Mouse (Mus musculus) midbrain, embryonic 12.5 days (tissue): Measurements from ENCODE around the gene Tmem252. TPM values are rescaled to one million over a fixed set of nuclear protein-coding genes. Genes with fewer than 3 reads are reported as not detected.
"Not testable (repeated sequence)": the region's sequence is repeated elsewhere in the genome, so short reads cannot be mapped to it uniquely, and the experiment has no call there.

Experiments
- ATAC-seq: fragments of 200-750 bp; cut with Nextera tagmentation; 2 replicates; pipeline ENCODE4 v1.8.0; 2017; ENCODE audit warnings: low read depth, moderate TSS enrichment, moderate library complexity; ENCODE audit not compliant: low FRiP score
- H3K27ac ChIP-seq: fragments of 300-500 bp; sonication (generic); replicated peaks from 2 replicates; pipeline ENCODE4 v1.5.1; 2016; ENCODE audit warnings: mild to moderate bottlenecking
- H3K27me3 ChIP-seq: fragments of 300-500 bp; sonication (generic); 2 replicates; pipeline ENCODE4 v1.6.1; 2016; ENCODE audit warnings: mild to moderate bottlenecking
- H3K36me3 ChIP-seq: fragments of 300-500 bp; sonication (generic); 2 replicates; pipeline ENCODE4 v1.6.1; 2016
- H3K4me1 ChIP-seq: fragments of 300-500 bp; sonication (generic); 2 replicates; pipeline ENCODE4 v1.6.1; 2016
- H3K4me2 ChIP-seq: fragments of 300-500 bp; sonication (generic); replicated peaks from 2 replicates; pipeline ENCODE4 v1.6.1; 2016; ENCODE audit warnings: mild to moderate bottlenecking, moderate library complexity
- H3K4me3 ChIP-seq: fragments of 300-500 bp; sonication (generic); 2 replicates; pipeline ENCODE4 v1.5.1; 2016; ENCODE audit warnings: mild to moderate bottlenecking
- H3K9ac ChIP-seq: fragments of 300-500 bp; sonication (generic); replicated peaks from 2 replicates; pipeline ENCODE4 v1.6.1; 2016; ENCODE audit warnings: mild to moderate bottlenecking, moderate library complexity
- H3K9me3 ChIP-seq: fragments of 300-500 bp; sonication (generic); 2 replicates; pipeline ENCODE4 v1.6.1; 2016; ENCODE audit warnings: mild to moderate bottlenecking
- WGBS: fragments of 180-500 bp; shearing (Covaris S2); methylation state at CpG from one replicate; pipeline ENCODE4 v1.1.7; 2016; 5-methylcytosine and 5-hydroxymethylcytosine counted together
- polyA plus RNA-seq: library from polyadenylated mRNA; unstranded; fragments of >200 nt; fragmentation: Nextera tagmentation; extraction: Ambion mirVana; gene quantifications from 2 replicates; pipeline ENCODE4 v1.2.1, GENCODE M21; 2016

Tmem252 gene
- polyA plus RNA-seq, 1 experiment from 2014 or later: 0.70 TPM

DNA sequence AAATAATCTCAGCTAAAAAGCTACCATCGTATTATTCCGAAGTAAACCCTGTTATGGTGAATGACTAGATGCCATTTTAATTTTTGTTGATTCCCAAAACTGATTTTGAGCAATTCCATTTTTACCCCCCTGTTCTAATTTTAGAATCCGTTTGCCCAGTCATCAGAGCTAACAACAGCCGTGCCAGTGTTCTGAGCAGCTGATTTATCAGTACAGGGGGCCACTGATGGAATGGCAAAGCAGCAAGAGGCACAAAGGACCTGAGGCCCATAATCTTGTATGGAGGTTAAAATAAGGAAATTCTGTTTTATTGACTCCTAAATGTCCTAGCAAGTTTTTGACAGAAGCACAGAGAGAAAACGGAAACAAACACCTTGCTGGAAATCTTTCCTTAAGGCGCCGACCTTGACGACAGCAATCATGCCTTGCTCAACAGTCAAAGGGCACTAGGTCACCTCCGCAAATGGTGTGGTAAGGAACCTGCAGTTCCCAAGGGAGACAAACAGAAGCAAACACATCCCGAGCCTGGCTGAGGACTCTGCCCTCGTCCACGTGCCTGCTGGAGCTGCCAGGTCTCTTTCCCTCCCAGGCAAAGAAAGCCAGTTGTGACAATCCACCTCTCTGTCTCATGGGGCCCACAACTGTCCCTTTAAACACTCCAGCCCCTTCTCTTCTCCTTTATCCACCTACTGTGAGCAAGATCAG, 9.4 kb downstream of the Tmem252 start:
- no peaks in the 10 kb centered on the region for H3K9me3 ChIP-seq
- no peak overlapping the region for H3K4me2 ChIP-seq
- no peak overlapping the region for H3K27ac ChIP-seq
- ATAC-seq: no peak
- H3K4me3 ChIP-seq: no peak overlapping the region
- no peaks in the 10 kb centered on the region for H3K36me3 ChIP-seq
- no peak overlapping the region for H3K9ac ChIP-seq
- WGBS: 74% methylated on average over 12 of the region's 12 CpGs
- no peaks in the 10 kb centered on the region for H3K27me3 ChIP-seq
- no peaks in the 10 kb centered on the region for H3K4me1 ChIP-seq

GRCm38 (mm10) chr19:24686411-24686810, 12.6 kb downstream of the Tmem252 start:
- H3K9me3 ChIP-seq: no peaks in the 10 kb centered on the region
- WGBS: 87% methylated on average over 10 of the region's 10 CpGs
- no peak overlapping the region for H3K4me3 ChIP-seq
- no peak overlapping the region for H3K27ac ChIP-seq
- no peak for ATAC-seq
- H3K27me3 ChIP-seq: no peaks in the 10 kb centered on the region
- no peaks in the 10 kb centered on the region for H3K4me1 ChIP-seq
- no peak overlapping the region for H3K9ac ChIP-seq
- H3K36me3 ChIP-seq: no peaks in the 10 kb centered on the region
- no peak overlapping the region for H3K4me2 ChIP-seq

- H3K9ac ChIP-seq: no peak overlapping the region
- H3K27ac ChIP-seq: no peak overlapping the region
- H3K4me1 ChIP-seq: no peaks in the 10 kb centered on the region
- ATAC-seq: no peak
- H3K9me3 ChIP-seq: no peaks in the 10 kb centered on the region
- 83% methylated on average over 6 of the region's 6 CpGs for WGBS
- H3K36me3 ChIP-seq: no peaks in the 10 kb centered on the region
- no peaks in the 10 kb centered on the region for H3K27me3 ChIP-seq
- H3K4me3 ChIP-seq: no peak overlapping the region
- no peak overlapping the region for H3K4me2 ChIP-seq
Measured at GRCm38 (mm10) chr19:24688327-24688726, 14.5 kb downstream of the Tmem252 start.

DNA sequence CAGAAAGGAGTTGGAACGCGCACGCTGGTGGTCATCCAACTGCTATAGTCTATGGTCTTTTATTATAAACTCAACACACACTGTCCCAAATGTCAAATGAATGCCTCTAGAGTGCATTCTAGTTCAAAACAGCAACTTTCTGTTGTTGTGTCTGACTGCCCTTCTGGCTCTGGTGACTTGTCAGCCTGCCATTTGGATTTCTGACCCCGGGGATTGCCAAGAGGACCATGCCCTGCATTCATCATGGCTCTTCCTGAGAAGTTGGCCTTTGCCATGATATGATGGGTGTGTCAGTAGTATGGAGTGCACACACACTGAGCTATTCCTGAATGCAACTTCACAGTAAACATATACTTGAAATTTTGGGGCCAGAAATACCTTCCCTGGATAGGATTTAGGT, 15.7 kb downstream of the Tmem252 start:
- Histone ChIP-seq H3K27ac (no peak overlapping the region), H3K4me1 (no peaks in the 10 kb centered on the region), H3K4me2 (no peak overlapping the region), H3K9me3 (no peaks in the 10 kb centered on the region), H3K9ac (no peak overlapping the region), H3K4me3 (no peak overlapping the region), H3K36me3 (no peaks in the 10 kb centered on the region), H3K27me3 (no peaks in the 10 kb centered on the region)
- 96% methylated on average over 4 of the region's 4 CpGs for WGBS
- ATAC-seq: no peak

DNA sequence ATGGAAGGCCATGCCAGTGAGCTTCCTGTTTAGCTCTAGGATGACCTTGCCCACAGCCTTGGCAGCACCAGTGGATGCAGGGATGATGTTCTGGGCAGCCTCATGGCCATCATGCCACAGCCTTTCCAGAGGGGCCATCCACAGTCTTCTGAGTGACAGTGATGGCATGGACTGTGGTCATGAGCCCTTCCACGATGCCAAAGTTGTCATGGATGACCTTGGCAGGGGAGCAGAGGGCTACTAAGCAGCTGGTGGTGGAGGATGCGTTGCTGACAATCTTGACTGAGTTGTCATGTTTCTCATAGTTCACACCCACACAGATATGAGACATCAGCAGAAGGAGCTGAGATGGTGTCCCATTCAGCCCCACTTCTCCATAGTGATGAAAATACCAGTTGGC, 18.9 kb downstream of the Tmem252 start:
- no peaks in the 10 kb centered on the region for H3K27me3 ChIP-seq
- 94% methylated on average over 2 of the region's 2 CpGs for WGBS
- no peak for ATAC-seq

GRCm38 (mm10) chr19:24697946-24698345, 24.1 kb downstream of the Tmem252 start:
- ATAC-seq: no peak
- H3K27me3 ChIP-seq: no peaks in the 10 kb centered on the region
- no peaks in the 10 kb centered on the region for H3K36me3 ChIP-seq
- H3K4me3 ChIP-seq: no peak overlapping the region
- 62% methylated on average over 1 of the region's 1 CpGs for WGBS
- H3K27ac ChIP-seq: no peak overlapping the region
- H3K4me1 ChIP-seq: no peaks in the 10 kb centered on the region
- H3K4me2 ChIP-seq: no peak overlapping the region
- no peaks in the 10 kb centered on the region for H3K9me3 ChIP-seq
- no peak overlapping the region for H3K9ac ChIP-seq

More for the DNA sequence above, 18.9 kb downstream of the Tmem252 start:
- no peaks in the 10 kb centered on the region for H3K36me3 ChIP-seq
- no peaks in the 10 kb centered on the region for H3K9me3 ChIP-seq
- H3K27ac ChIP-seq: no peak overlapping the region
- no peak overlapping the region for H3K4me3 ChIP-seq
- no peak overlapping the region for H3K9ac ChIP-seq
- H3K4me2 ChIP-seq: no peak overlapping the region
- H3K4me1 ChIP-seq: no peaks in the 10 kb centered on the region

GRCm38 (mm10) chr19:24698651-24699050, 24.8 kb downstream of the Tmem252 start:
- 78% methylated on average over 5 of the region's 5 CpGs for WGBS
- Histone ChIP-seq H3K9me3 (no peaks in the 10 kb centered on the region), H3K4me1 (no peaks in the 10 kb centered on the region), H3K27ac (no peak overlapping the region), H3K4me2 (no peak overlapping the region), H3K4me3 (no peak overlapping the region), H3K36me3 (no peaks in the 10 kb centered on the region), H3K9ac (no peak overlapping the region), H3K27me3 (no peaks in the 10 kb centered on the region)
- no peak for ATAC-seq

- ATAC-seq: no peak
- 73% methylated on average over 3 of the region's 3 CpGs for WGBS
- no peak overlapping the region for H3K4me2 ChIP-seq
- H3K4me1 ChIP-seq: no peaks in the 10 kb centered on the region
- H3K9ac ChIP-seq: no peak overlapping the region
- H3K4me3 ChIP-seq: no peak overlapping the region
- H3K9me3 ChIP-seq: no peaks in the 10 kb centered on the region
- no peaks in the 10 kb centered on the region for H3K36me3 ChIP-seq
- no peaks in the 10 kb centered on the region for H3K27me3 ChIP-seq
- no peak overlapping the region for H3K27ac ChIP-seq
Measured at GRCm38 (mm10) chr19:24699196-24699595, 25.4 kb downstream of the Tmem252 start.

DNA sequence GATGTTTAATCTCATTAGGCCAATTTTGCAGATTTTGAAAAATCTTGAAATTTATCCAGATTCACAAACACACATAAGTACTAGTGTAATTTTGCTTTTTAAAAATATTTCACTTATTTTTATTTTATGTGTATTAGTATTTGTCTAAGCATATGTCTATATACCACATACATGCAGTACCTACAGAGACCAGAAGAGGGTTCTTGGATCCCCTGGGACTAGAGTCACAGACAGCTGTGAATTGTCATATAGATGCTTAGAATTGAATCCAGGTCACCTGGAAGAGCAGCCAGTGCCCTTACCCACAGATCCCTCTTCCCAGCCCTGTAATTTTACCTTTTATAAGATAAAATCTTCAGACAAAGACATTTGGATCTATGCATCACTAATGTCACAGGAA, 26.1 kb downstream of the Tmem252 start:
- no peak for ATAC-seq
- Histone ChIP-seq H3K27me3 (no peaks in the 10 kb centered on the region), H3K9ac (no peak overlapping the region), H3K4me3 (no peak overlapping the region), H3K4me1 (no peaks in the 10 kb centered on the region), H3K36me3 (no peaks in the 10 kb centered on the region), H3K9me3 (no peaks in the 10 kb centered on the region), H3K4me2 (no peak overlapping the region), H3K27ac (no peak overlapping the region)

- no peak for ATAC-seq
- H3K4me3 ChIP-seq: no peak overlapping the region
Measured at GRCm38 (mm10) chr19:24700664-24701063, 26.9 kb downstream of the Tmem252 start.

GRCm38 (mm10) chr19:24701716-24702115, 27.9 kb downstream of the Tmem252 start:
- 69% methylated on average over 8 of the region's 8 CpGs for WGBS
- no peak overlapping the region for H3K9ac ChIP-seq
- no peak overlapping the region for H3K27ac ChIP-seq
- no peaks in the 10 kb centered on the region for H3K4me1 ChIP-seq
- H3K27me3 ChIP-seq: no peaks in the 10 kb centered on the region; the same call in 1 of the 2 replicates
- H3K4me2 ChIP-seq: no peak overlapping the region
- no peak overlapping the region for H3K4me3 ChIP-seq
- no peaks in the 10 kb centered on the region for H3K9me3 ChIP-seq
- no peaks in the 10 kb centered on the region for H3K36me3 ChIP-seq
- ATAC-seq: no peak

More at GRCm38 (mm10) chr19:24700664-24701063, 26.9 kb downstream of the Tmem252 start:
- WGBS: 87% methylated on average over 5 of the region's 5 CpGs
- no peaks in the 10 kb centered on the region for H3K36me3 ChIP-seq
- no peak overlapping the region for H3K4me2 ChIP-seq
- H3K4me1 ChIP-seq: no peaks in the 10 kb centered on the region
- no peaks in the 10 kb centered on the region for H3K9me3 ChIP-seq
- no peak overlapping the region for H3K27ac ChIP-seq
- no peak overlapping the region for H3K9ac ChIP-seq
- no peaks in the 10 kb centered on the region; the same call in 1 of the 2 replicates for H3K27me3 ChIP-seq

- not testable (repeated sequence) for H3K9ac ChIP-seq, ATAC-seq, H3K4me2 ChIP-seq, H3K9me3 ChIP-seq, H3K4me3 ChIP-seq, H3K27me3 ChIP-seq, H3K27ac ChIP-seq, H3K36me3 ChIP-seq, H3K4me1 ChIP-seq
- WGBS: 63% methylated on average over 1 of the region's 1 CpGs
Measured at GRCm38 (mm10) chr19:24703168-24703567, 29.4 kb downstream of the Tmem252 start.

- H3K27ac ChIP-seq: no peak overlapping the region
- WGBS: 80% methylated on average over 8 of the region's 8 CpGs
- H3K4me2 ChIP-seq: no peak overlapping the region
- no peaks in the 10 kb centered on the region; the same call in 1 of the 2 replicates for H3K27me3 ChIP-seq
- no peaks in the 10 kb centered on the region for H3K9me3 ChIP-seq
- H3K9ac ChIP-seq: no peak overlapping the region
- H3K4me3 ChIP-seq: no peak overlapping the region
- H3K36me3 ChIP-seq: no peaks in the 10 kb centered on the region
- no peaks in the 10 kb centered on the region for H3K4me1 ChIP-seq
- no peak for ATAC-seq
Measured at GRCm38 (mm10) chr19:24703680-24704079, 29.9 kb downstream of the Tmem252 start.
